Mouse (Mus musculus): ENCODE measurements around the gene Ltbp3. TPM values are rescaled to one million over a fixed set of nuclear protein-coding genes. Genes with fewer than 3 reads are reported as not detected.

Gene Ltbp3
- total RNA-seq, 2 experiments from 2014 or later: 78.7 to 79.6 TPM

DNA sequence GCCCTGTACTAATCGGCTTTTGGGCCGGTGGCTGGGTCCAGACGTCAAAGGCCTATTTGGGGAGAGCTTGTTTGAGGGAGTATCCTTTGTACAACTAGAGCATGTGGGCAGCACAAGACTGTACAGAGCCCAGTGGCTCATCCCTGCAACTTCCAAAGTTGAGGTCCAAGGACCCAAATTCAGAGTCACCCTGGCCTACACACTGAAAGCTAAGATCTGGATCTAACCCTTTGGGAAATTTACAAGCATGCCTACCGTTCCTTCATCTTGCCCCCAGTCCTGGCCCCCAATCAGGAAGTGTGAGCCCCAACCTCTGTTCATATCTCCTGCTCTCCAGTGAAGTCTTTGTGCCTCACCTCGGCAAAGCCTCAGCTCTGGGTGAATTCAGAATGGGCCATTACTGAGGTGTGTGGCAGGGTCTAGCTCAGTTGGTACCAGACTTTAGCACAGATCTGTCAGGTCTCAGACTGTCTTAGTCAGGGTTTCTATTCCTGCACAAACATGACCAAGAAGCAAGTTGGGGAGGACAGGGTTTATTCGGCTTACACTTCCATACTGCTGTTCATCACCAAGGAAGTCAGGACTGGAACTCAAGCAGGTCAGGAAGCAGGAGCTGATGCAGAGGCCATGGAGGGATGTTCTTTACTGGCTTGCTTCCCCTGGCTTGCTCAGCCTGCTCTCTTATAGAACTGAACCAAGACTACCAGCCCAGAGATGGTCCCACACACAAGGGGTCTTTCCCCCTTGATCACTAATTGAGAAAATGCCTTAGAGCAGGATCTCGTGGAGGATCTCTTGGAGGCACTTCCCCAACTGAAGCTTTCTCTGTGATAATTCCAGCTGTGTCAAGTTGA is 53.4 kb downstream of the Ltbp3 start:
- peak; percentile 39 for DNase-seq

DNA sequence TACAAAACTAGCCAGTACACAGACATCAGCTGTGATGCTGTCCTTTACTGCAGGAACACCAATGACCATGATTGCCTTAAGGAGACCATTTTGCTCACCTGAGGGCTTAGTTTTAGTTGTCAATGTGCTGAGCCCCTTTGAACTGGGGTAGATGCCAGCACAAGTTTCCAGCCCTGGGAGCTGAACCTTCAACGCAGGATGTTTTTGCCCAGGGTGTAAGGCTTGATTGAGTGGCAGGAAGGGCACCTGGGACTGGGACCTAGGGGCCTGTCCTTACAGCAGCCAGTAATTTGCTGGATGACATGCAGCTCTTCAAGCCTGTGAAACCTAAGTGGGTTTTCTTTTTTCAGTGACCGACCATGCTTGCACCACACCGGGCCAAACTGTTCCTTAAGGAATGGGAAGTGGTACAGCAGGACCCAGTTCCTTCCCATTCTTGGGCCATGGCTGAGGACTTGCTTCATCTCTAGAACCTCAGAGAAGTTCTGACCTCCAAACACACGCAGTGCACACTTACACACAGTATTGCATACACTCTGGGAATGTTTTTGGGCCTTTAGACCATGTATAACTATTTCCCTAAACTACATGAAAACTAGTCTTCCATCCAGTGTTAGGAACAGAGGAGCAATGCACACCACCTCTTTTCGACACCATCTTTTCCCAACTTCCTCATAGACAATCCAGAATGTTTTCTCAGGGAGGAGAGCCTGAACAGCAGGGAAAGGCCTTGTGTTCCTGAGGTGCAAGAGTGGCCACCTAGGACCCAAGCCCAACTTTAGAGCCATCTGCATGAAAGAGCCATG is 54.3 kb downstream of the Ltbp3 start:
- DNase-seq: peak; percentile 68

- peak; percentile 36 for DNase-seq
These were observed 55.2 kb downstream of the Ltbp3 start for GRCm38 (mm10) chr19:5795668-5796572.

GRCm38 (mm10) chr19:5796573-5797111 is 55.9 kb downstream of the Ltbp3 start:
- peak; percentile 12 for DNase-seq

DNA sequence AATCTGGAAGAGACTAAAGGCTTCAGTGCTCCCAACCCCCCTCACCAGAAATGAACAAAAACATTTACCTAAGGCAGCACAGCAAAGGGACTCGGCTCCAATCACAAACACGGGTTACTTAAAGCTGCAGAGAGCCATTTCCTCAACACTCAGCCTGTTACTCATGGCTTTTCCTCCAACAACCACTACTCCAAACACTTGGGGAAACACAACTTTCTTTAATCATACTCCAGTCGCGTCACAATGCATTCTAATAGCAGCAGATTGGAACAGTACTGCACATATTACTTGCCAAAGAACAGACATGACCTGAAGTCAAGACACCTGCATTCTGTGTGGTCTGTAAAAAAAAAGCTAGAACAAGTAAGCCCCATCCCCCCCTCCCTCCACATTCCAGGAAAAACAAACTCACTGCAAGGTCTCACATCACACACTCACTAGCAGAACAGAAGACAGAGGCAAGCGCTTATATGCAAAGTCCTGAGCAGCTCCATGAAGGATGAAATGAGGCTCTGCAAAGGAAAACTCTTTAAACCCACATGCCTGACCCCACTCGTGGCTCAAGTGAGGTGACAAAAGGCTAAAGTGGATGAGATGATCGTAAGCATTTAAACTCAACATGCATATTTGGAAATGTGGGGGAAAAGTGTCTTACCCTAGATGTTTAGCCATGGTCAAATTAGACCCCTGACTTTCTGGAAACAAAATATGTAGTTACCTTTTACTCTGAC is 56.8 kb downstream of the Ltbp3 start:
- DNase-seq: peak; percentile 17

DNA sequence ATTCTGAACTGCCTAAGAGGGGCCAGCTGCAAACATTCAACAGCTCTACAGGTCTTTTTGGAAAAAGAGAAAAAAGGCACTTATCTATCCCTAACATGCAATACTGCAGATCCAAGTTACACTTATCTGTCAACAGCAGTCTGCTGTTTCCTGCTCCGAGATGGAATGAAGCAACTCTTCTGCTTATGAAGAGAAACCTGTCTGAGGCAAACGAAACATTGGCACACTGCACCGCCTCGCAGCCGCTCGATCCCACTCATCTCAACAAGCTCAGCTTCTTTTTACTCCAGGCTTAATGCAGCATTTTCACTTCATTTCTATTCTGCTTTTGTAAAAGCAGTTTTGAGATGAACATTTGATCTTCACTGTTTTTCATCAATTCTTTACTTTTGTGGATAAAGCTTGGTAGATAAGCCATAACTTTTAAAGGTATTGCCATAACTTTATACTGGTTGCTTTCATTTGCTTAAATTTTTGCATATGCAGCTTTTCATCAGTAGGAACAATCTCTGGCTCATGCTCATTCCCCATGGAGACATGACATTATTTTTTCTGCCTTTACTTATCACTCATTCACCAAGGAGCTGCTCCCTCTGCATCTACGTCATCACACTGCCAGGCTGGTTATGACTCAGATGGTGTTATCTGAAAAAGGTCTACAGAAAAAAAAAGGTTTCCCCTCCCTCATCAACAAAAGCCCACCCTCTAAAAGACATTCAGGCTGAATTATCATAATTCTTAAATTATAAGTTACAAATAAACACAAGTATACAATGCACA is 58.2 kb downstream of the Ltbp3 start:
- peak; percentile 36 for DNase-seq

- peak; percentile 43 for DNase-seq
These were observed 59.1 kb downstream of the Ltbp3 start for GRCm38 (mm10) chr19:5799566-5800349.

GRCm38 (mm10) chr19:5800350-5800631 is 59.6 kb downstream of the Ltbp3 start:
- no peak for DNase-seq

DNA sequence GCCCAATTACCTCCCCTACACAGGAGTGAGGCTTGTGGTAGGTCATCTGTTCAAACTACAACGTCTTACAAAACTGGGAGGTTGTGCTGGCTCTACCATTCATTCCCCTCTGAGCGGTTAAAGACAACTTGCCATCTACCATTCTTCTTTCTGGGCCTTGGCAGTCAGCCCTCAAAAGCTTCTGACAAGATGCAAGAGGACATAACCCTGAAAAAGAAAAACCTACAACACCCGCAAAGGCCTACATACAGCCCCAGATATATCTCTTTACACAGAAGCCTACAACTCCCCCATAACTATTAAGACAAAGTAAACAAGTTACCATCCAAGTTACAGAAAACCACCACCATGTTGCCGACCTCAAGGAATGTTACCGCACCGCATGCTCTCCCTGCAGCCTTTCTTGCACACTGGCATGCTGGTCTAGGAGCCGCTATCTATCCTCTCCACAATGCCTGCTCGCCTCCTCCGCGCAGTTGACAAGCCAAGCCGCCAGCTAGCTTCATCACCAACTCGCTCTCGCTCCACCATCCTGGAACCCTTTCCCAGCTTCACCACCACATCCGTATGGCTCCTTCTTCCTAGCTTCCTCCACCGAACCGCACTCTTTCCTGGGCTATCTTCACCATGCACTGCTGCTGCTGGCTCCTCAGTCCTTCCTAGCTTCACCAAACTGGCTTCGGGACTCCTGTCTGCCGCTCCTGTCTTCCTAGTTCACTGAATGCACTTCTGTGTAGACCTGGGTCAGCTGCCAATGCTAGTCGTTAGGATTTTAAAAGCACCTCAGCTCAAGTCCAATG is 60.1 kb downstream of the Ltbp3 start:
- DNase-seq: peak; percentile 48

- DNase-seq: no peak
These were observed 60.8 kb downstream of the Ltbp3 start for GRCm38 (mm10) chr19:5801432-5801964.

- peak; percentile 98 for DNase-seq
These were observed 61.5 kb downstream of the Ltbp3 start for GRCm38 (mm10) chr19:5802011-5802786.

- no peak for DNase-seq
These were observed 62.0 kb downstream of the Ltbp3 start for GRCm38 (mm10) chr19:5802787-5803040.

DNA sequence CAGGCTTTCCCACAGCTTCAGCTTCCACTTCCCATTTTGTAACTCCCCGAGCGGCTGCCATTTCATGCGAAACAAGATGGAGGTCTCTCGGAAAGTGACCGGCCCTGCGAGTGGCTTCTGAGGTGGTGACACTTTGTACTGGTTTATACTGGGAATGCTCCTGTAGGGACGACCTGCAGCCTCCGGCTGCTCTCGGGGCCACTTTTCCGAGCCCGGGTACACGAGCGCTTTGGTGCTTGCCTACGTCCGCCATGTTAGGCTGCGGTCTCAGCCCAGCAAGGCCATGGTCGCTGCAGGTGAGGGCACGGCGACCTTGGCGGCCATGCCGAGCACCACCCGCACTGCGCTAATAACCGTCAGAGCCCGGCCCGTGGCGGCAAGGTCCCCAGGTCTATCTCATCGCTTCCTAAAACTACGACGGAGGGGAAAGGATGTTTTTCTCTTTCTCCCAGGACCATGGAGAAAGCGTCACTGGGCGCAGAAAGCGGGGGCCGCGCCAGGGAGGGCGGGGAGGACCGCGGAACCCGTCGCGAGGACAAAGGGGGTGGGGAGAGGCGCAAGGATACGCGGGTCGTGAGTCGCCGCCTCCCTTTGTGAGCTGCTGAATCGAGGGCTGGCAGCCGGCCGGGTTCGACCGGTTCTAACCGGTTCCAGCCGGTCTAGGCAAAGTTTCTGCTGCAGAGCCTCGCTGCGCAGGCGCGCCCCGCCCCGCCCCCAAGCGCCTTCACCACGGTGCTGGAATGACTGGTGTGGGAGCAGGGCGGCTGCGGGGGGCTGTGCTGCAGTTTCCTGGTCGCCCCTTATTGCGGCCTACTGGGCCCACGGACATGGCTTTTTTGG is 62.6 kb downstream of the Ltbp3 start:
- DNase-seq: peak; percentile 100

- no peak for DNase-seq
These were observed 63.2 kb downstream of the Ltbp3 start for GRCm38 (mm10) chr19:5803881-5804279.

DNA sequence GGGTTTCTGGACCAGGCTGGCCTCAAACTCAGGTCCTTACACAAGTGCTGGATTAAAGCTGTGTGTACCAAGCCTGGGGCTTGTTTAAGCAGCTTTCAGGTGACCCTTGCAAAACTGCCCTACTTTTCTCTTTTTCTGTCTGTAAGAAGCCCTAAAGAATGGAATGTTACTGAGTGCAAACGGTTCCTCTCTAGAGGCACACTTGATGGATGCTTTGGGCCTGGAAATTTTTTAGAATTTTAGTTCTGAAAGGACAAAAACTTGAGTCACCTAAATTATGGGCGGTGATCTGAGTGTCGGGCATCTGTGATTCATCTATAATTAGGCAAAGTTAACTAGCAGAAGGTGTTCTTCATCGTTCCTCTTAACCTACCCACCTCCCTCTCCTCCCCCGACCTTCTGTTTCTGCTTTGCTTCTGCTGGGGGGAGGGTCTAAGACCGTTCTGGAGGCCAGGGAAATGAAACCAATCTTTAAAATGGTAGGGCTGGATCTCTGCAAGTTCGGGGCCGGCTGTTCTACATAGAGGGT is 63.7 kb downstream of the Ltbp3 start:
- no peak for DNase-seq

GRCm38 (mm10) chr19:5806051-5806808 is 65.5 kb downstream of the Ltbp3 start:
- peak; percentile 67 for DNase-seq

All from heart, postnatal 4 days (tissue).